In the genomic region with DNA sequence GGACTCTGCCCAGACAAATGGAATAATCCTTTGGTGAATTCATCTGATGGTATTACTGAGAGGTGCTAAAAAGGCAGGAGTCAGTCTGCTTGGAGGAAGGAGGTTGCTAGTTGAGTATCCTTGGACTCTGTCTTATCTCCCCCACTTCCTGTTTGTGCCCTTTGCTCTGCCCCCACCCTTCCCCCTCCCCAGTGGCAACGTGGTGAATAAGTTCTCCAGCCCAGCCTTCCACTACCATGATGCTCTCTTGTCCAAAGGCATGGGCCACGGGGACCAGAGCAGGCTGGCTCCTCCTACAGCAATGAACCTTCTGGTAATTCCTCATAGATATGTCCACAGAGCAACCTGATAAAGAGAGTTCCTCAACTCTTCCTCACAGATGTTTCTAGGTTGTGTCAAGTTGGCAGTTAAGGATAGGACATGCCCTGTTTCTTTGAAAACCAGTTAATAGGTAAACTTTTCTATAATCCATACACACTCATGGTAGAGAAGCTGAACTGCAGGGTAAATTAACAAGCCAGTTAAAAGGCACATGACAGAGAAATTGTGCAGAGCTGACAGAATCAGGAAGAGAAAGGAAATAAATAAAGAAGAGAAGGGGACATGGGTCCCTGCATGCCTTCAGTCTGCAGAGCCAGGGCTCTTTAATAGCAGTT, we compare ENCODE assay signal across 12 mouse cellular contexts.
DNase-seq lines count a peak whose midpoint lies in the region; ATAC-seq lines count a peak whose summit lies in the region.
"Had no signal": no experiment of that assay in that cellular context is flagged by ENCODE, and none has a peak within 500 bp of the region (broad histone marks: within the 10 kb centered on the region; RNA-seq: fewer than 3 reads in every experiment).

No protein-coding gene starts in this region.

- H3K27ac ChIP-seq in heart, embryonic 11.5 days (ENCODE audit: low read depth, low read length) = peak overlapping the region; percentile 29; the same call in 1 of the 2 replicates
- no peak overlapping the region for H3K27ac ChIP-seq in intestine, embryonic 15.5 days
- peak overlapping the region; percentile 100 for H3K27ac ChIP-seq in macrophage
- H3K27ac ChIP-seq: heart, embryonic 15.5 days; midbrain, embryonic 12.5 days; neural tube, embryonic 12.5 days had no signal

- no peaks in the 10 kb centered on the region for H3K27me3 ChIP-seq in heart, embryonic 11.5 days (ENCODE audit: control insufficient read depth, insufficient read depth, low read length)
- H3K27me3 ChIP-seq in intestine, embryonic 15.5 days (replicated peaks) = no peaks in the 10 kb centered on the region
- H3K27me3 ChIP-seq: heart, embryonic 15.5 days; midbrain, embryonic 12.5 days; neural tube, embryonic 12.5 days had no signal

- WGBS in heart, embryonic 11.5 days (ENCODE audit: insufficient replicate concordance) = 15% methylated on average over 2 of the region's 2 CpGs
- 14% methylated on average over 2 of the region's 2 CpGs for WGBS in intestine, embryonic 15.5 days
- 14% methylated on average over 2 of the region's 2 CpGs for WGBS in macrophage (ENCODE audit: missing documents)

- H3K4me3 ChIP-seq in heart, embryonic 11.5 days (ENCODE audit: low read depth, low read length) = no peak overlapping the region
- H3K4me3 ChIP-seq in intestine, embryonic 15.5 days (replicated peaks) = no peak overlapping the region
- H3K4me3 ChIP-seq in macrophage (ENCODE audit: inconsistent target) = peak overlapping the region; percentile 43
- H3K4me3 ChIP-seq: heart, embryonic 15.5 days; midbrain, embryonic 12.5 days; neural tube, embryonic 12.5 days had no signal

- no peak overlapping the region for H3K4me2 ChIP-seq in heart, embryonic 11.5 days
- H3K4me2 ChIP-seq in intestine, embryonic 15.5 days (replicated peaks) = no peak overlapping the region
- H3K4me2 ChIP-seq: heart, embryonic 15.5 days; lung, embryonic 14.5 days; midbrain, embryonic 12.5 days; neural tube, embryonic 12.5 days had no signal

- DNase-seq in heart, adult 18-20 months = no peak
- DNase-seq in CD4-positive, CD25-positive, alpha-beta regulatory T cell, adult 2 months (ENCODE audit: low read depth, low spot score) = peak; percentile 27
- DNase-seq in adrenal gland, adult 2 months = no peak
- no peak for DNase-seq in layer of hippocampus, adult 8-10 months (ENCODE audit: low spot score in 2 of 2)
- no peak for DNase-seq in cerebellum, adult 9-11 months
- DNase-seq: lung, embryonic 14.5 days had no signal

- no peak for ATAC-seq in heart, embryonic 11.5 days (replicated peaks; ENCODE audit: insufficient number of reproducible peaks, low FRiP score, low TSS enrichment)
- ATAC-seq in intestine, embryonic 15.5 days = peak; percentile 70

- peaks cover 83% of the 10 kb centered on the region for H3K79me2 ChIP-seq in macrophage (ENCODE audit: inconsistent target)

- H3K9me3 ChIP-seq in heart, embryonic 11.5 days (replicated peaks; ENCODE audit: control insufficient read depth, low read length) = no peaks in the 10 kb centered on the region
- no peaks in the 10 kb centered on the region for H3K9me3 ChIP-seq in intestine, embryonic 15.5 days
- H3K9me3 ChIP-seq: heart, embryonic 15.5 days; midbrain, embryonic 12.5 days; neural tube, embryonic 12.5 days had no signal

- H3K36me3 ChIP-seq in heart, embryonic 11.5 days (ENCODE audit: control insufficient read depth, insufficient read depth, low read length) = no peaks in the 10 kb centered on the region
- no peaks in the 10 kb centered on the region for H3K36me3 ChIP-seq in intestine, embryonic 15.5 days
- H3K36me3 ChIP-seq in macrophage (ENCODE audit: inconsistent target) = peaks cover 7% of the 10 kb centered on the region
- H3K36me3 ChIP-seq: heart, embryonic 15.5 days; midbrain, embryonic 12.5 days; neural tube, embryonic 12.5 days had no signal

- H3K9ac ChIP-seq in heart, embryonic 11.5 days (ENCODE audit: low read depth, low read length) = no peak overlapping the region
- H3K9ac ChIP-seq in intestine, embryonic 15.5 days = no peak overlapping the region
- H3K9ac ChIP-seq: heart, embryonic 15.5 days; lung, embryonic 14.5 days; midbrain, embryonic 12.5 days; neural tube, embryonic 12.5 days had no signal

- peaks cover 14% of the 10 kb centered on the region for H3K4me1 ChIP-seq in heart, embryonic 11.5 days (ENCODE audit: control insufficient read depth, insufficient read depth, low read length)
- H3K4me1 ChIP-seq in intestine, embryonic 15.5 days (replicated peaks) = no peaks in the 10 kb centered on the region
- H3K4me1 ChIP-seq: neural tube, embryonic 12.5 days had no signal
